Mouse (Mus musculus) ES-E14 (cell line): ENCODE results near the gene Zc3h7a.

Source experiments
- CHD2 ChIP-seq: IDR thresholded peaks from 2 replicates; pipeline ENCODE4 v1.6.1; 2014; ENCODE audit warnings: mild to moderate bottlenecking, low read depth, low read length, inconsistent platforms
- MAFK ChIP-seq: IDR thresholded peaks from 2 replicates; pipeline ENCODE4 v1.6.1; 2014; ENCODE audit warnings: mild to moderate bottlenecking, low read depth, low read length, inconsistent platforms; ENCODE audit not compliant: insufficient read depth
- ZC3H11A ChIP-seq: IDR thresholded peaks from 2 replicates; pipeline ENCODE4 v1.6.1; 2012; ENCODE audit warnings: low read depth, mild to moderate bottlenecking, inconsistent platforms, low read length, borderline replicate concordance
- ZNF384 ChIP-seq: IDR thresholded peaks from 2 replicates; pipeline ENCODE4 v1.6.1; 2012; ENCODE audit warnings: low read depth, low read length, inconsistent platforms

- TF ChIP-seq CHD2 (no peak), ZNF384 (no peak), ZC3H11A (no peak), MAFK (no peak)
These were observed 85.2 kb downstream of the Zc3h7a start for GRCm38 (mm10) chr16:11090836-11091570.
